Mouse (Mus musculus): Measurements from ENCODE around the gene 6820408C15Rik. TPM values are rescaled to one million over a fixed set of nuclear protein-coding genes. Genes with fewer than 3 reads are reported as not detected.
"Not testable (repeated sequence)": the region's sequence is repeated elsewhere in the genome, so short reads cannot be mapped to it uniquely, and the experiment has no call there.

6820408C15Rik gene
- polyA plus RNA-seq, 1 experiment: 0.12 TPM

DNA sequence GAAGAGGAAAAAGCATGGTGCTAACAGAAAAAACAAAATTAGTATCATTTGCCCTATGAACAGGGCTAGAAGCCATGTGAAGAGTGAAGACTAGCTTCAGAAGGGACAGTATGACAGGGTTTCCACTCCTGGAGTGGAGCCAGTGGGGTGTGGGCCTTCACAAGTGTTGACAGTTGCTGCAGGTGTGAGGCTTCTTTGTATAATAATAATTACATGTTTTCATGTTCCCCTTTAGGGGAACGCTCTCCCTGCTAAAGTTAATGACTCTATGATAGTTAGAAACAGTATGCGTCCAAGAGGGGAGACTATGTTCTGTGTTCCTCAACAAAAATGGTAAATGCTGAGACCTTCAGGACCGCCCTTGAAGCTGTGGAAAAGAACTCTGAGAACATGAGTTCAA is 399 bp downstream of the 6820408C15Rik start:
- no peak overlapping the region for H3K27ac ChIP-seq (ENCODE audit: insufficient read depth, low read length)
- H3K4me3 ChIP-seq (ENCODE audit: extremely low read depth, insufficient read depth, insufficient read length): no peak overlapping the region
- peaks cover 10% of the 10 kb centered on the region; the same call in 1 of the 2 replicates for H3K27me3 ChIP-seq (ENCODE audit: control insufficient read depth, insufficient read depth, low read length)
- no peaks in the 10 kb centered on the region for H3K36me3 ChIP-seq (ENCODE audit: control insufficient read depth, insufficient read depth, low read length)
- TF ChIP-seq POLR2A (IDR thresholded peaks at IDR 0.05; ENCODE audit: low read depth, low read length) (no peak), CTCF (IDR thresholded peaks at IDR 0.05; ENCODE audit: extremely low read depth, insufficient read depth, insufficient read length, insufficient replicate concordance) (no peak)
- no peak for DNase-seq (ENCODE audit: low read depth in 1 of 2, low spot score in 2 of 2)
- H3K4me1 ChIP-seq (ENCODE audit: control insufficient read depth, insufficient read depth, insufficient read length): no peaks in the 10 kb centered on the region; the same call in none of the 2 replicates
- WGBS: 96% methylated on average over 3 of the region's 3 CpGs

DNA sequence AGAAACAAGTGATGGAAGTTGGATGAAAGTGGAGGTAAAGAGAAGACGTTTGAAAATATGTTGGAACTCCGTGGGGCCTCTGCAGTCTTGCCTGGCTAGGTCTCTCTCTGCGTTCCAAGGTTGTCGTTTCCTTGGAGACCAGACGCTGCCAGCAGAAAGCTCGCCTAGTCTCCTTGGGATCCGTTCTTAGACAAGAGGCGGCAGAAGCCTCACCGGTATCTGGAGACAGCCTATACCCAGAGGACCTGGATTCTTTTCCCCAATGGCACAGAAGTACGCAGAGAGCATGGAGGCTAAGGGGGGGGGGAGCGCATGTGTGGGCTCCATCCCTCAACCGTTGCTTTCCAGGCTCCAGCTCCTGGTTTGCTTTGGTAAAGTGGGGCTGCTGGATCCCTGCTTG is 12.1 kb downstream of the 6820408C15Rik start:
- Histone ChIP-seq H3K4me1 (ENCODE audit: control insufficient read depth, insufficient read depth, insufficient read length) (no peaks in the 10 kb centered on the region), H3K27me3 (ENCODE audit: control insufficient read depth, insufficient read depth, low read length) (no peaks in the 10 kb centered on the region), H3K36me3 (ENCODE audit: control insufficient read depth, insufficient read depth, low read length) (no peaks in the 10 kb centered on the region), H3K27ac (ENCODE audit: insufficient read depth, low read length) (no peak overlapping the region), H3K4me3 (ENCODE audit: extremely low read depth, insufficient read depth, insufficient read length) (no peak overlapping the region)
- WGBS: 59% methylated on average over 12 of the region's 12 CpGs
- TF ChIP-seq CTCF (IDR thresholded peaks at IDR 0.05; ENCODE audit: extremely low read depth, insufficient read depth, insufficient read length, insufficient replicate concordance) (no peak), POLR2A (IDR thresholded peaks at IDR 0.05; ENCODE audit: low read depth, low read length) (no peak)
- no peak for DNase-seq (ENCODE audit: low read depth in 1 of 2, low spot score in 2 of 2)

DNA sequence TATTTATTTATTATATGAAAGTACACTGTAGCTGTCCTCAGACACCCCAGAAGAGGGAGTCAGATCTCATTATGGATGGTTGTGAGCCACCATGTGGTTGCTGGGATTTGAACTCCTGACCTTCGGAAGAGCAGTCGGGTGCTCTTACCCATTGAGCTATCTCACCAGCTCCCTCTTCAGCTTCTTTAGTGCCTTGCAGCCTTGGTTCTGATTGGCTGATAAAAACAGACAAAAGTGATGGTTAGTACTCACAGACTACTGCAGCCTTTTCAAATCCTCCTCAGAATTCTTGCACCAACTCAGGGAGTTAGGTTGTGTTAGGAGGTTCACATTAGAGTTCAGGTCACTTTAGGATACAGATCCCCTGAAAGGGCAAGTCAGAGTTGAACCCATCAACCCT is 13.1 kb downstream of the 6820408C15Rik start:
- not testable (repeated sequence) for H3K27me3 ChIP-seq (ENCODE audit: control insufficient read depth, insufficient read depth, low read length); H3K27ac ChIP-seq (ENCODE audit: insufficient read depth, low read length); DNase-seq (ENCODE audit: low read depth in 1 of 2, low spot score in 2 of 2); H3K4me3 ChIP-seq (ENCODE audit: extremely low read depth, insufficient read depth, insufficient read length); H3K4me1 ChIP-seq (ENCODE audit: control insufficient read depth, insufficient read depth, insufficient read length); H3K36me3 ChIP-seq (ENCODE audit: control insufficient read depth, insufficient read depth, low read length)
- 80% methylated on average over 2 of the region's 2 CpGs for WGBS

DNA sequence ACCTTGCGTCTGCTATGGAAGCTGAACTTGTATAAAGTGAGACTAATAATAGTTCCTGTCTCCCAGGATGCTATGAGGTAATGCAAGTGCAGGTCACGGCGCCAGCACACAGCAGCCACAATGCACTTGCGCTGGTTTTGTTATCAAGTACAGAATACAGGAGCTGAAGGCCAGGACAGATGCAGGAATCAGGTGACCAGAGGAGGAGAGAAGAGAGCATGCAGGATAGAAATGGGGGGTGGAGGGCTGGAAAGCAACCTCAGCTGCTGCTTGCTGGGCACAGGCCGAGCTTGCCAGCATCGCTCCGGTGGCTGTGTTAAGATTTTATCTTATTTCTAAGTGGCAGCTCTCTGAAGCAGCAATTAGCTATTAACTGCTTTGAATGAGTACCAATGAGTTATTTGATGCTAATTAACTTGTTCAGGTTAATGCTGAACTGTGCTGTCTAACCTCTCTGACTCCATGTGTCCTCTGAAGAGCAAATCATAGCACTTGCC is 21.1 kb downstream of the 6820408C15Rik start:
- DNase-seq (ENCODE audit: low read depth in 1 of 2, low spot score in 2 of 2): no peak
- no peak overlapping the region for H3K4me3 ChIP-seq (ENCODE audit: extremely low read depth, insufficient read depth, insufficient read length)
- no peaks in the 10 kb centered on the region; the same call in 1 of the 2 replicates for H3K4me1 ChIP-seq (ENCODE audit: control insufficient read depth, insufficient read depth, insufficient read length)
- no peak overlapping the region for H3K27ac ChIP-seq (ENCODE audit: insufficient read depth, low read length)
- H3K36me3 ChIP-seq (ENCODE audit: control insufficient read depth, insufficient read depth, low read length): no peaks in the 10 kb centered on the region
- H3K27me3 ChIP-seq (ENCODE audit: control insufficient read depth, insufficient read depth, low read length): no peaks in the 10 kb centered on the region
- 82% methylated on average over 7 of the region's 7 CpGs for WGBS
- TF ChIP-seq POLR2A (IDR thresholded peaks at IDR 0.05; ENCODE audit: low read depth, low read length) (no peak), CTCF (IDR thresholded peaks at IDR 0.05; ENCODE audit: extremely low read depth, insufficient read depth, insufficient read length, insufficient replicate concordance) (no peak)

DNA sequence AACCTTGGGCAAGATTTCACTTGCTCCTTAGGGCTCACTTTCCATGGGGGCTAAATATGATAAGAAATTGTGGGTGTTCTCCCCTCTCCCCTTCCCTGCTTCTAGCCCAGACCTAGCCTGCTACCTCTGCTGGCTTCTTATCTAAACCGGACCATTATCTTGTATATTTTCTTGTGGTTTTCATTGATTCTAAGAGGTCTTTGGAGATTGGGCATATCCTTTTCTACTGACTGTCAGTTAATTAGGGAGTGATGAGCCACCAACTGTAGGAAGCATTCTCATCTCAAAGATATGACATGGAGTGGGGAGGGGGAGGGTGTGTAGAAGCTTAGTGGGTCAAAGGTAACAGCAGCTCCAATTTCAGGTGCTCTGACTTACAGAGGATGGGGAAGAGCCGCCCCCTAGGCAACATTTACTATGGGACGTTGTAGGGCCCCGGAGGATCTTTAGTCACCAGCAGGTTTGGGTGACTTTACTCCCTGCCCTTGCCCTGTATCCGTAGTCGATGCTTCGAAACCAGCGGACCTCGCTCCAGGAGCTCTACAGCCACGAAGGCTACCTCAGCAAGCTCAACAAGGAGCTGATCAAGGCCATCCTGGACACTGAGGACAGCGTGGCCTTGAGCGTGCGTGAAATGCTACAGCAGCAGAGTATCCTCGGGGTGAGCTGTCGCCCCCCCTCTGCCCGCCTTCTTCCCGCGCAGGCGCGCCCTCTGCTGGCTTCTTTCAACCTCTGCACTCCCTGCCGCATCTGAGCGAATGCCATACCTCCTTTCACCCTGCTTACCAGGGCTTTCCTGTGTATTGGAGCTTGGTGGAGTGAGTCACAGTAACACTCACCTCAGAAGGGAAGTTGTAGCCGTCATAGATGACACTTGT is 21.8 kb downstream of the 6820408C15Rik start:
- Histone ChIP-seq H3K4me1 (ENCODE audit: control insufficient read depth, insufficient read depth, insufficient read length) (no peaks in the 10 kb centered on the region; the same call in 1 of the 2 replicates), H3K4me3 (ENCODE audit: extremely low read depth, insufficient read depth, insufficient read length) (peak overlapping the region; percentile 17; the same call in 1 of the 2 replicates), H3K27ac (ENCODE audit: insufficient read depth, low read length) (no peak overlapping the region), H3K27me3 (ENCODE audit: control insufficient read depth, insufficient read depth, low read length) (no peaks in the 10 kb centered on the region), H3K36me3 (ENCODE audit: control insufficient read depth, insufficient read depth, low read length) (no peaks in the 10 kb centered on the region)
- TF ChIP-seq CTCF (IDR thresholded peaks at IDR 0.05; ENCODE audit: extremely low read depth, insufficient read depth, insufficient read length, insufficient replicate concordance) (peak; percentile 92), POLR2A (IDR thresholded peaks at IDR 0.05; ENCODE audit: low read depth, low read length) (no peak)
- DNase-seq (ENCODE audit: low read depth in 1 of 2, low spot score in 2 of 2): peak; percentile 33 to 66
- 8% methylated on average over 23 of the region's 23 CpGs for WGBS

DNA sequence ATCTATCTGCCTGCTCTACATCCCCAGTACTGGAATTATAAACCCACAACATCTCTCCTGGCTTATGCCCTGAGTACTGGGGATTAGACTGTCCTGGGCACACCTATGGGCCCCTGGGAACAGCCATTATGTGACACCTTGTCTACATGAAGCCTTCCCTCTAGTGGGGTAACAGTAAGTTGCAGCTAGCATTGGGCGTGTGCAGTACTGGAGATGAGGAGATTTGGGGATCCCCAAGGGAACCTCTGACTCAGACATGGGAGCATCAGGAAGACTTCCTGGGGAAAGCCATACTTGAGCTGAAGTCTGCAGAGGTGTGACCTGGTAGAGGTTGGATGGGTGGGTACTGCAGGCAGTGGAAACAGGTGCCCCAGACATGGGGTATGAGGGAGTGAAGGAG is 23.6 kb downstream of the 6820408C15Rik start:
- Histone ChIP-seq H3K36me3 (ENCODE audit: control insufficient read depth, insufficient read depth, low read length) (no peaks in the 10 kb centered on the region), H3K4me3 (ENCODE audit: extremely low read depth, insufficient read depth, insufficient read length) (no peak overlapping the region), H3K27ac (ENCODE audit: insufficient read depth, low read length) (no peak overlapping the region), H3K27me3 (ENCODE audit: control insufficient read depth, insufficient read depth, low read length) (no peaks in the 10 kb centered on the region), H3K4me1 (ENCODE audit: control insufficient read depth, insufficient read depth, insufficient read length) (no peaks in the 10 kb centered on the region; the same call in 1 of the 2 replicates)
- no peak for DNase-seq (ENCODE audit: low read depth in 1 of 2, low spot score in 2 of 2)
- 88% methylated on average over 1 of the region's 1 CpGs for WGBS
- TF ChIP-seq POLR2A (IDR thresholded peaks at IDR 0.05; ENCODE audit: low read depth, low read length): no peak
- TF ChIP-seq CTCF (IDR thresholded peaks at IDR 0.05; ENCODE audit: extremely low read depth, insufficient read depth, insufficient read length, insufficient replicate concordance): no peak

DNA sequence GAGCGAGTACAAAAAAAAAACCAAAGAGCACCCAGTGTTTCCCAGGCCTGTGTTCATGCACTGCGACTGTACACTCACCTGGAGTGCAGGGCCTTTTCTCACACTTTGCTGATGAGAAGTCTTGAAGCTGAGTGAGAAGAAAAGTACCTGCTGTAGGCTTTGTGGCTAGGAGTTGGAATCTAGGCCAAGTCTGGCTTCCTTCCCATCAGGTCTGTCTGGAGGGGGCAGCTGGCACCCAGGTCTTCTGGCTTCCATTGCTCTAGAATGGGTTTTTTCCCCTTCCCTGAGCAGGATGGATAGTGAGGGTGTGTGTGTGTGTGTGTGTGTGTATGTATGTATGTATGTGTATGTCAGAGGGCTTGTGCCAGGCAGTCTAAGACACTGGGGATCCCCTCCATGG is 24.4 kb downstream of the 6820408C15Rik start:
- TF ChIP-seq CTCF (IDR thresholded peaks at IDR 0.05; ENCODE audit: extremely low read depth, insufficient read depth, insufficient read length, insufficient replicate concordance) (no peak), POLR2A (IDR thresholded peaks at IDR 0.05; ENCODE audit: low read depth, low read length) (no peak)
- Histone ChIP-seq H3K4me3 (ENCODE audit: extremely low read depth, insufficient read depth, insufficient read length) (no peak overlapping the region), H3K27me3 (ENCODE audit: control insufficient read depth, insufficient read depth, low read length) (no peaks in the 10 kb centered on the region), H3K36me3 (ENCODE audit: control insufficient read depth, insufficient read depth, low read length) (no peaks in the 10 kb centered on the region), H3K27ac (ENCODE audit: insufficient read depth, low read length) (no peak overlapping the region), H3K4me1 (ENCODE audit: control insufficient read depth, insufficient read depth, insufficient read length) (no peaks in the 10 kb centered on the region; the same call in 1 of the 2 replicates)
- WGBS: 95% methylated on average over 2 of the region's 2 CpGs
- DNase-seq (ENCODE audit: low read depth in 1 of 2, low spot score in 2 of 2): no peak

All from spleen, adult 2 months (tissue).